Mouse (Mus musculus): ENCODE measurements around the gene Ms4a8a.

Ms4a8a gene

GRCm38 (mm10) chr19:11017891-11018290 lies 63.0 kb downstream of the Ms4a8a start, which contains the start of gene Ms4a18:
Ms4a18 (minus strand) TSS chr19:11018031.
- no peak for DNase-seq (ENCODE audit: extremely low read depth, low read depth, low spot score)
